Mouse (Mus musculus) right cerebral cortex, postnatal 36 days (tissue): ENCODE data around the gene Hist1h1a.
A peak's percentile ranks its signal among the peaks of the same experiment; 100 is the strongest.
"Not testable (repeated sequence)": the region's sequence is repeated elsewhere in the genome, so short reads cannot be mapped to it uniquely, and the experiment has no call there.

ENCODE experiments used
- DNase-seq, 2 experiments: peaks; one replicate each; pipeline ENCODE4 v3.0.0; 2022; ENCODE audit warnings: low spot score in 2 of 2, mixed read lengths in 1 of 2

Gene Hist1h1a

GRCm38 (mm10) chr13:23763586-23764323 is at the start of gene Hist1h1a:
Gene Hist1h1a (plus strand): TSS chr13:23763666.
- DNase-seq: peak; percentile 77

GRCm38 (mm10) chr13:23716261-23717042 is 47.0 kb upstream of the Hist1h1a start:
- no peak for DNase-seq

GRCm38 (mm10) chr13:23717176-23717575 is 46.3 kb upstream of the Hist1h1a start:
- DNase-seq: no peak

GRCm38 (mm10) chr13:23717593-23718245 is 45.7 kb upstream of the Hist1h1a start:
- DNase-seq: not testable (repeated sequence)

- no peak for DNase-seq
Observed at GRCm38 (mm10) chr13:23724239-23724638, 39.2 kb upstream of the Hist1h1a start.

- DNase-seq: no peak
Observed at GRCm38 (mm10) chr13:23725213-23725612, 38.3 kb upstream of the Hist1h1a start.

- no peak for DNase-seq
Observed at GRCm38 (mm10) chr13:23728472-23729191, 34.8 kb upstream of the Hist1h1a start.

GRCm38 (mm10) chr13:23729192-23729525 is 34.3 kb upstream of the Hist1h1a start:
- DNase-seq: no peak

- DNase-seq: no peak
Observed at GRCm38 (mm10) chr13:23729706-23730105, 33.8 kb upstream of the Hist1h1a start.

- DNase-seq: no peak
Observed at GRCm38 (mm10) chr13:23730479-23730878, 33.0 kb upstream of the Hist1h1a start.

GRCm38 (mm10) chr13:23732156-23732804 is 31.2 kb upstream of the Hist1h1a start:
- no peak for DNase-seq

- no peak for DNase-seq
Observed at GRCm38 (mm10) chr13:23737091-23737490, 26.4 kb upstream of the Hist1h1a start.

GRCm38 (mm10) chr13:23738041-23738440 is 25.4 kb upstream of the Hist1h1a start:
- no peak for DNase-seq

GRCm38 (mm10) chr13:23738677-23739068 is 24.8 kb upstream of the Hist1h1a start, which contains the start of gene Hist1h1c:
Gene Hist1h1c (plus strand): TSS chr13:23738808.
- DNase-seq: peak; percentile 88 to 91

GRCm38 (mm10) chr13:23739069-23739921 is 24.2 kb upstream of the Hist1h1a start:
- peak; percentile 94 to 97 for DNase-seq

GRCm38 (mm10) chr13:23739922-23740252 is 23.6 kb upstream of the Hist1h1a start:
- DNase-seq: no peak

- no peak for DNase-seq
Observed at GRCm38 (mm10) chr13:23740256-23740840, 23.1 kb upstream of the Hist1h1a start.

GRCm38 (mm10) chr13:23740910-23741309 is 22.6 kb upstream of the Hist1h1a start:
- DNase-seq: no peak

- no peak for DNase-seq
Observed at GRCm38 (mm10) chr13:23742007-23742406, 21.5 kb upstream of the Hist1h1a start.

- no peak for DNase-seq
Observed at GRCm38 (mm10) chr13:23743215-23743614, 20.3 kb upstream of the Hist1h1a start.
